Mouse (Mus musculus) monocyte, adult 59 days (primary cell): ENCODE data around the gene Pglyrp3. TPM values are rescaled to one million over a fixed set of nuclear protein-coding genes. Genes with fewer than 3 reads are reported as not detected.

ENCODE experiments used
- total RNA-seq, 2 experiments: library from RNA; stranded (reverse); gene quantifications; one replicate each; pipeline ENCODE4 v1.2.4; 2023

Pglyrp3 gene
- not detected for total RNA-seq

GRCm38 (mm10) chr3:92014283-92014682 lies at the start of gene Pglyrp3:
Gene Pglyrp3 (plus strand): TSS chr3:92014583.

Other genes with a start within 250 kb of the Pglyrp3 start
- not detected for gene Lor, start 68.6 kb downstream of the Pglyrp3 start, total RNA-seq
- not detected for gene Prr9, start 109.4 kb downstream of the Pglyrp3 start, total RNA-seq
- gene Lelp1, start 128.2 kb downstream of the Pglyrp3 start, total RNA-seq, result not detected
- gene Sprr2a1, start 201.2 kb downstream of the Pglyrp3 start, total RNA-seq, result not detected
- gene Sprr2a2, start 201.3 kb downstream of the Pglyrp3 start, total RNA-seq, result not detected